Comparison of ENCODE assay signal across 11 mouse cellular contexts in the genomic region with DNA sequence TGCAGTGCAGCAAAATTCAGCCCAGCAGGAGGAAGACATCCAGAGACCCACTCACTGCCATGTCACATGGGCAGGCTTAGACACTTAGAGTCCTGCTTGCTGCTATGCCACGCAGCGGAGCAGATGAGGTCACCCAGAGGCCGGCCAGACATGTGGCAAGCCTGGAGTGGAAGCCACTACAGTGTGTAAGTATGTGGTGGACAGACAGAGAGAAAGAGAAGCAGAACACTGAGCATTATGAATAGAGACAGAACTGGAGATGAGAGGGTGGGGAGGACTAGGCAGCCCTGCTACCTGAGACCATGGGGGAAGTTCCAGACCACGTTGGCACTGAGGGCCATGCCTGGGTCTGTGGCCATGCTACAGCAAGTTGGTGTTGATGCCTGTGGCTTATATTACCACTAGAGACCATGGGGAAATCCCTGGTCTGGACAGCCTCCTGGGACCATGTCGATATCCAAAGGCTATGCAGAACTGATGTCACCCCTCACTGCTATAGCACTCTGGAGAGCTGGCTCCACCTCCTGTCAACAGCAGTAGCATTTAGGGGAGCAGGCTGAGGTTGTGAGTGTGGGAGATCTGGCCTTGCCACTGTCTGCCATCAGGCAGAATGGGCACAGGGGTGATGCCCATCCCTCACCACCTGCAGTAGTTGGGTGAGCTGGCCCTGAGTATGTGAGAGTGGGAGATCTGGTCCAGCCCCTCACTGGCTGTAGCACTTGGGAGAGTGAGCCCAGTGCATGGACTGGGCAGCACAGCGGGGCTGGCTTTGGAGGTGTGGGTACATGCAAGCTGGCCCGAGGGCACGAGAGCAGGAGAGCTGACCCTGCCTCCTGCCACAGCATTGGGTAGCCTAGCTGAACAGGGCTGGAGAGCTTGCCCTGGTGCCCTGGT. TPM values are rescaled to one million over a fixed set of nuclear protein-coding genes. Genes with fewer than 3 reads are reported as not detected.
DNase-seq lines count a peak whose midpoint lies in the region; ATAC-seq lines count a peak whose summit lies in the region.
"Had no signal": no experiment of that assay in that cellular context is flagged by ENCODE, and none has a peak within 500 bp of the region (broad histone marks: within the 10 kb centered on the region; RNA-seq: fewer than 3 reads in every experiment).

No protein-coding gene starts in this region.

- no peak overlapping the region for H3K4me3 ChIP-seq in hindbrain, embryonic 14.5 days (replicated peaks; ENCODE audit: low read length)
- no peak overlapping the region for H3K4me3 ChIP-seq in hindbrain, embryonic 13.5 days
- no peak overlapping the region for H3K4me3 ChIP-seq in heart, embryonic 12.5 days
- H3K4me3 ChIP-seq: kidney, embryonic 15.5 days; liver, embryonic 13.5 days had no signal

- no peaks in the 10 kb centered on the region for H3K4me1 ChIP-seq in hindbrain, embryonic 14.5 days (replicated peaks; ENCODE audit: control insufficient read depth, insufficient read depth, low read length)
- H3K4me1 ChIP-seq in hindbrain, embryonic 13.5 days (replicated peaks): no peaks in the 10 kb centered on the region
- H3K4me1 ChIP-seq in heart, embryonic 12.5 days (replicated peaks): peaks cover 56% of the 10 kb centered on the region
- H3K4me1 ChIP-seq: kidney, embryonic 15.5 days; liver, embryonic 13.5 days had no signal

- no peaks in the 10 kb centered on the region for H3K36me3 ChIP-seq in hindbrain, embryonic 14.5 days (replicated peaks; ENCODE audit: control insufficient read depth, insufficient read depth)
- H3K36me3 ChIP-seq in hindbrain, embryonic 13.5 days: 0 out of 2 replicates have a peak, but pooled peaks cover 3% of the 10 kb centered on the region
- H3K36me3 ChIP-seq in heart, embryonic 12.5 days: peaks cover 82% of the 10 kb centered on the region
- H3K36me3 ChIP-seq: kidney, embryonic 15.5 days had no signal

- no peak overlapping the region for H3K27ac ChIP-seq in hindbrain, embryonic 14.5 days
- no peak overlapping the region for H3K27ac ChIP-seq in hindbrain, embryonic 13.5 days
- H3K27ac ChIP-seq in heart, embryonic 12.5 days (ENCODE audit: poor library complexity, severe bottlenecking): peak overlapping the region; percentile 84
- H3K27ac ChIP-seq: kidney, embryonic 15.5 days; liver, embryonic 13.5 days had no signal

- ATAC-seq in hindbrain, embryonic 14.5 days (ENCODE audit: low FRiP score): 0 out of 2 replicates have a peak, but pooled peaks have one; percentile 16
- ATAC-seq in hindbrain, embryonic 13.5 days (ENCODE audit: low FRiP score): no peak
- peak; percentile 68 for ATAC-seq in heart, embryonic 12.5 days (ENCODE audit: insufficient number of reproducible peaks, low FRiP score)

- no peaks in the 10 kb centered on the region for H3K9me3 ChIP-seq in hindbrain, embryonic 14.5 days (ENCODE audit: control insufficient read depth, low read length)
- no peaks in the 10 kb centered on the region for H3K9me3 ChIP-seq in hindbrain, embryonic 13.5 days
- no peaks in the 10 kb centered on the region for H3K9me3 ChIP-seq in heart, embryonic 12.5 days (replicated peaks)
- H3K9me3 ChIP-seq: kidney, embryonic 15.5 days; liver, embryonic 13.5 days had no signal

- DNase-seq in hindbrain, embryonic 14.5 days (ENCODE audit: low spot score): no peak
- DNase-seq in adipocyte (ENCODE audit: low spot score): peak; percentile 49
- DNase-seq in lung, postnatal 36 days: peak; percentile 54
- no peak for DNase-seq in embryo, embryonic 9.5 days (ENCODE audit: extremely low spot score)
- no peak for DNase-seq in ovary, adult 18-20 months (ENCODE audit: low spot score)
- no peak for DNase-seq in urinary bladder, postnatal 25 days (ENCODE audit: low spot score)
- DNase-seq: adrenal gland, adult 8-10 months; liver, embryonic 13.5 days had no signal

- H3K9ac ChIP-seq in hindbrain, embryonic 14.5 days: no peak overlapping the region
- H3K9ac ChIP-seq in hindbrain, embryonic 13.5 days: no peak overlapping the region
- no peak overlapping the region; the same call in 1 of the 2 replicates for H3K9ac ChIP-seq in heart, embryonic 12.5 days
- H3K9ac ChIP-seq: kidney, embryonic 15.5 days; liver, embryonic 13.5 days had no signal

- WGBS in hindbrain, embryonic 14.5 days: 88% methylated on average over 8 of the region's 8 CpGs
- 95% methylated on average over 8 of the region's 8 CpGs for WGBS in hindbrain, embryonic 13.5 days
- WGBS in heart, embryonic 12.5 days: 58% methylated on average over 8 of the region's 8 CpGs

- no peak overlapping the region for H3K4me2 ChIP-seq in hindbrain, embryonic 14.5 days (replicated peaks)
- H3K4me2 ChIP-seq in hindbrain, embryonic 13.5 days: no peak overlapping the region
- peak overlapping the region; percentile 4; the same call in 1 of the 2 replicates for H3K4me2 ChIP-seq in heart, embryonic 12.5 days
- H3K4me2 ChIP-seq: kidney, embryonic 15.5 days; liver, embryonic 13.5 days had no signal

- no peaks in the 10 kb centered on the region for H3K27me3 ChIP-seq in hindbrain, embryonic 14.5 days (ENCODE audit: control insufficient read depth, insufficient read depth, low read length)
- no peaks in the 10 kb centered on the region for H3K27me3 ChIP-seq in hindbrain, embryonic 13.5 days
- H3K27me3 ChIP-seq in heart, embryonic 12.5 days (replicated peaks): no peaks in the 10 kb centered on the region
- H3K27me3 ChIP-seq: kidney, embryonic 15.5 days; liver, embryonic 13.5 days had no signal

RNA-seq across cellular contexts. Expression of gene Gyg, which starts 24.4 kb away (rescaled TPM):
- 64.9 and 79.5 TPM in 2 replicates for polyA plus RNA-seq in hindbrain, embryonic 14.5 days (2014; fragmentation: Nextera tagmentation; extraction: Ambion mirVana)
- polyA plus RNA-seq in hindbrain, embryonic 13.5 days (2015; fragmentation: Nextera tagmentation; extraction: Ambion mirVana): 34.8 and 37.4 TPM in 2 replicates
- 687 and 707 TPM in 2 replicates for polyA plus RNA-seq in heart, embryonic 12.5 days (2016; fragmentation: Nextera tagmentation; extraction: Ambion mirVana)

Comparison
In these comparisons a context has a peak if more than half of its experiments do, and no peak if none do; other contexts are left out.
1. DNase-seq: peak in adipocyte (single experiment) and lung, postnatal 36 days (single experiment); none in hindbrain, embryonic 14.5 days (single experiment), embryo, embryonic 9.5 days (single experiment), ovary, adult 18-20 months (single experiment) and urinary bladder, postnatal 25 days (single experiment).